Mouse (Mus musculus) gastrocnemius, postnatal 36 days (tissue): ENCODE data around the gene Ivd. TPM values are rescaled to one million over a fixed set of nuclear protein-coding genes. Genes with fewer than 3 reads are reported as not detected.

Source experiments
- DNase-seq, 2 experiments: peaks; one replicate each; pipeline ENCODE4 v3.0.0; 2022
- intact Hi-C: fragments of 180-260 bp; cut with DNase I; formaldehyde crosslinking; loops from one replicate; pipeline ENCODE4 v1.15.1; 2025
- long read RNA-seq, 2 experiments: library from polyadenylated mRNA; stranded (forward); transcript quantifications; one replicate each; pipeline ENCODE4 v2.0.0; 2021
- total RNA-seq, 2 experiments: library from RNA; stranded (reverse); gene quantifications; 2 replicates each; pipeline ENCODE4 v1.2.3; 2021

Gene Ivd
- 100 to 1,000 TPM in 1 of 2 experiments, 10 to 100 TPM in 1; 94.6 to 149 TPM for total RNA-seq
- long read RNA-seq, experiment 1, transcript Ivd-201 (12 exons, 3,665 nt): major isoform, 71 of 100 reads
- long read RNA-seq, experiment 1, partial matches to known transcripts: 14 of 100 reads
- long read RNA-seq, experiment 1, other reads (novel, unspliced or antisense): 15 of 100 reads
- long read RNA-seq, experiment 2, transcript Ivd-201 (12 exons, 3,665 nt): major isoform, 108 of 147 reads
- long read RNA-seq, experiment 2, partial matches to known transcripts: 7 of 147 reads
- long read RNA-seq, experiment 2, other reads (novel, unspliced or antisense): 30 of 147 reads

- DNase-seq: peak; percentile 77 to 89
- intact Hi-C loops: no loop called here
Measured at GRCm38 (mm10) chr2:118861454-118862339, at the start of gene Ivd. Ivd (plus strand) TSS chr2:118861954.

DNA sequence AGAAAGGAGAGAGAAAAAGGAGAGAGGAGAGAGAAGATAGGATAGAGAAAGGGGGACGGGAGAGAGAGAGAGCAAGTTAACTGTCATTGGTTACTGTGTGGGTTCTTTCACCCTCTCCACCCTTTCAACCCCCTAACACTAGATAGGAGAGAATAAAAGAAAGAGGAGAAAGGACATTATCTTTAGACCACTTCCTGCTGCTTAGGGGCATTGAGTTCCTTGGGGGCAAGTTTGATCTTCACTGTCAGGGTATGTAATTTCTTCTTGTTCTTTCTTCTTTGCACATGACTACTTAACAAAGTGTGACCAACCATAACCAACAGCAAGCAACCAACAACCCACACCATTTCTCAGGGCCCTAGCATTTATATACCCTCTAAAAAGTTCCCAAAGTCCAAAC lies 49.0 kb upstream of the Ivd start:
- intact Hi-C loops: no loop called here
- no peak for DNase-seq

DNA sequence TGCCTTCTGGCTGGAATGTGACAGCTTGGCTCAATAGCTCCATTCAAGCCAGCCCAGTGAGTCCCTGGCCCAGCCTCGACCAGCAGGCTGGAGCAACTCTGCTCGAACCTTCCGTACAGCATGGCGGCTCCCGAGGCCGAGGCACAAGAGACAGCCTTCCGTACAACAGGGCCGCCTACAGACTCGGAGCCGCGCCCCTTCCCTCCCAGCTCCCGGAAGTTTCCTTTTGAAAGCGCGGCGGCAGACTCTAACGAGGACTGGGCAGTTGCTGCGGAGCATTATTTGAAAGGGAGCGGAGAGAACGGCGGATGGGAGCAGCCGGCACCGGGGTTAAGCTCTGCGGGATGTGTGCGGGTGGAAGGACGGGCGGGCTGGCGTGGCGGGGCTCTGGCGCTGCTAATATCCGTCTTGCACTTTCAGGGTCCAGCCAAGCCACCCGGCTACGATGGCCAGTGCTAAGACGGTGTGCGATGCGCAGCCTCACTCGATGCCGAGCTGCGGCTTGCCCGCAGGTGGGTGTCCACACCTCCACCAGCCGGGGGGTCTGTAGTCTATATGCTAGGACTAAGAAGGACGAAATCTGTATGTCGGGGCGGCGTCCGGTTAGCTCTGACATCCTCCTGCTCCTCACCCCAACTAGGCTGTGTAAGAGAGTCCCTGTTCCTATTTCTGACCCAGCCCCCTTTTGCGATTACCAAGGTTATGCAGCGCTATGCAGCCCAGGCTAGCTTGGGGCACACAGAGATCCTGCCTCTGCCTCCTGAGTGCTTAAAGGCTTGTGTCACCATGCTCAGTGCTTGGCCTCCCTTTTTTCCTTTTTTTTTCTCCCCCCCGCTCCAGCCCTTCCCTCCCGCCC lies 47.5 kb upstream of the Ivd start, which contains the start of gene Knstrn:
Gene Knstrn (plus strand): TSS at position 23 of the 856 bp plus-strand sequence.
- intact Hi-C loops: no loop called here

DNA sequence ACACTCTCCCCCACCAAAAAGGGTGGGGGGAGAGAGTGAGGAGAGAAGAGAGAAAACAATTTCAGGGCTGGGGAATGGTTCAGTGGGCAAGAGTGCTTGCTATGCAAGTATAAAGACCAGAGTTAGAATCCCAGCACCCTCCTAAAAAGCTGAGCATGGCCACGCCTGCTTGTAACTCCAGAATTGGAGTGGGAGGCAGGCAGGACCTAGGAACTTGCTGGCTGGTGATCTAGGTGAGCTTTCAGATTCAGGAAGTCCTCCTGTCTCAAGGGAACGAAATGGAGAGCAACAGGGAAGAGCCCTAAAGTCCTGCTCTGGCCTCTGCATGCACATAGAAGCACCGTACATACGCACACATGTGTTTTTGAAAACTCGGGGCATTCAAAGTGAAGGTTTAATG lies 39.0 kb upstream of the Ivd start:
- intact Hi-C loops: no loop called here

More for the DNA sequence above, 47.5 kb upstream of the Ivd start, which contains the start of gene Knstrn:
- peak; percentile 77 to 87 for DNase-seq

DNA sequence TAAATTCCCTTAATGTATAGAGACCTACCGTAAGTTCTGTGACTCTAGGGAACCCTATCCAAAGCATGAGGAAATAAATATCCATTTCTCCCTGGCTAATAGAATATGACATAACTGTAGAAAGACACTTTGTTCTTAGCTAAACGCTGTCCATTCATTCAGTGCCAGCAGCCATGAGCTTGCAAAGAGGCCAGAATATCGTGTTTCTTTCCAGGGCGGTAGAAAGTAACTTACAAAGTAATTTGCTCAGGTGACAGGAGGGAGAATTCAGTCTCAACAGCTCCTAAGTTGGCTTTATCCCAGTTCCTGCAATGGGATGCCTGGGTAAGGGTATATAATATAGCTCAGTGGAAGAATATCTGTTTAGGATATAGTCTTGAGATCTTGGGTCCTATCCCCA lies 37.4 kb upstream of the Ivd start:
- DNase-seq: no peak
- intact Hi-C loops: no loop called here

More for the DNA sequence above, 39.0 kb upstream of the Ivd start:
- DNase-seq: no peak

GRCm38 (mm10) chr2:118829096-118829495 lies 32.7 kb upstream of the Ivd start:
- intact Hi-C loops: no loop called here
- no peak for DNase-seq

GRCm38 (mm10) chr2:118834061-118834460 lies 27.7 kb upstream of the Ivd start:
- no peak for DNase-seq
- intact Hi-C loops: no loop called here

DNA sequence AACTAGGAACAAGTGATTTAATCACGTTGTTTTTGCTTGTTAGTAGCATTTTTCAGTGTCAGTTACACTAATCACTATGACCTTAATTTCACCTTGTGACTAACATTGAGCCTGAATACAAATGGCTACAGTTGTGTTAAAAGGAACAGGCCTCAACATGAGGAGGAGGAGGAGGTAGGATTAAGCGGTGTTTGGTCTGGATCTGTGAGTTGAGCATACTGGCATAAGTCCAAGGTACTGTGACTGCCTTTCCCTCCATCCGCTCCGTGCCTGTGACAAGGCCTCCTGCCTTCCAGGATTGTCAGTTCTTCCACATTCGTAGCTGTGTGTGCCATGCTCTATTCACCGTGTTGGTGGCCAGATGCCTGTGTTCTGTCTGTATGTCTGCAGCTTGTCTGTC lies 26.6 kb upstream of the Ivd start:
- intact Hi-C loops: no loop called here
- DNase-seq: no peak

GRCm38 (mm10) chr2:118838330-118838729 lies 23.4 kb upstream of the Ivd start:
- intact Hi-C loops: no loop called here
- no peak for DNase-seq

DNA sequence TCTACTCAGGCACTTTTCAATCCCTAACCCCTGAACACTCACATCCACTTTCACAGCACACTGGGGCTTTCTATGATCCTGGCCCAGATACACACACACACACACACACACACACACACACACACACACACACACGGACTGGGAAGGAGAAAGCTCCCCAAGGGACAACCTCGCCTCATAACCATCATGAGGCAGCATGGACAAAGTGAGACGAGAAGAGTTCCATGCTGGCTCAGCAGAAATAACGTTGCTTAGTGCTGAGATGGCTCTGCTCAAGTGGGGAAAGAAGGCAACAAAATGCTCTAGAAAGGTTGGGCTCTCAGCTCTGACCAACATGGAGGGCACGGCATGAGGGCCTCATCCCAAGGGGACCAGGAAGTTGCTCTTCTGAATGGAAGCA lies 20.6 kb upstream of the Ivd start:
- intact Hi-C loops: no loop called here
- DNase-seq: no peak

GRCm38 (mm10) chr2:118841774-118842173 lies 20.0 kb upstream of the Ivd start:
- intact Hi-C loops: no loop called here
- DNase-seq: no peak

- DNase-seq: no peak
- intact Hi-C loops: no loop called here
Measured at GRCm38 (mm10) chr2:118844427-118844826, 17.3 kb upstream of the Ivd start.

DNA sequence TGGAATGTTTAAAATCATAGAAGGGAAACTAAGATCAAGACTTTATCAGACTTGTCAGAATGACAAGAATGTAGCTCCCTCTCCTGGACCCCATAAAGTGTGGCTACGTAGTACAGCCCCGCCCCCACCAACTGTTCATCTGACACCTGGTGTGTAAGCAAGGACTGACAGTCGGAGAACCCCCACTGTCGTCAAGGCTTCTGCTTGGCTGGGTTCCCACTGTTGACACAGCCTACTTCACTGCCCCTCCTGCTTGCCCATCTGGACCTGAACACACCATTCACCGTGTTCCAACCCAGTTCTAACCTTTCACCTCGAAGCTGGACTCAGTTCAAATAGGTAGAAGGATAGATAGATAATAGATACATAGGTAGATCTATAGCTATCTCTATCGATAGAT lies 15.5 kb upstream of the Ivd start:
- intact Hi-C loops: no loop called here

GRCm38 (mm10) chr2:118851756-118852155 lies 10.0 kb upstream of the Ivd start:
- intact Hi-C loops: no loop called here
- no peak for DNase-seq

More for the DNA sequence above, 15.5 kb upstream of the Ivd start:
- no peak for DNase-seq

- intact Hi-C loops: no loop called here
- DNase-seq: no peak
Measured at GRCm38 (mm10) chr2:118862340-118862675, 554 bp downstream of the Ivd start.

- no peak for DNase-seq
- intact Hi-C loops: no loop called here
Measured at GRCm38 (mm10) chr2:118870601-118871000, 8.8 kb downstream of the Ivd start.

DNA sequence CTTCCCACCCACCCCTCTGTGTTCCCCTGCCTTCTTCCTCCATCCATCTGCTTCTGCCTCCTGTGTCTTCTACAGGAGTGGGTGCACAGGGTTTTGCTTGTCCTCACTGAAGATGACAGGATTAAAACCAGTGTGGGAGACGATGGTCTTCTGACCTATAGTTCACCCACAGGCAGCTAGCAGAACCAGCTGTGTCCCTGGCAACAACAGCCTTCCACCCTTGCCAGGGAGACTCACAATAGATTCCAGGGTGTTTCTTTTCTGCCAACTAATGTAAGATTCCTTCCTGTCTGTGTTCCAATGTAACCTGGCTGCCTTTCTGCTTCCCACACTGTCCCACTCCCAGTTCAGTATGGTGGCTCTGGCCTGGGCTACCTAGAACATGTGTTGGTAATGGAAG lies 9.3 kb downstream of the Ivd start:
- intact Hi-C loops: no loop called here
- no peak for DNase-seq

DNA sequence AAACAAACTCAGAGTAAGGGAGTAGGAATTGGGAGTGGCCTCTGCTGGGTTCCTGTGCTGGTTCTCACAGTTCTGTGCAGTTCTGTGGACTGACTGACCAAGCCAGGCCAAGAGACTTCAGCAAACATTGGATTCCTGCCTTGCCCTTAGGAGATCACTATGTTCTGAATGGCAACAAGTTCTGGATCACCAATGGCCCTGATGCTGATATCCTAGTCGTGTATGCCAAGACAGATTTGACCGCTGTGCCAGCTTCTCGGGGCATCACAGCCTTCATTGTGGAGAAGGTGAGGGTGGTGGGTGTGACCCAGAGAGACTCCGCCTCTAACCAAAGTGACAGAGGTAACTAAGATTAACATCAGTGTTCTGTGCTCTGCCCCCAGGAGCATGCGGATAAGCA lies 11.3 kb downstream of the Ivd start:
- no peak for DNase-seq
- intact Hi-C loops: no loop called here

DNA sequence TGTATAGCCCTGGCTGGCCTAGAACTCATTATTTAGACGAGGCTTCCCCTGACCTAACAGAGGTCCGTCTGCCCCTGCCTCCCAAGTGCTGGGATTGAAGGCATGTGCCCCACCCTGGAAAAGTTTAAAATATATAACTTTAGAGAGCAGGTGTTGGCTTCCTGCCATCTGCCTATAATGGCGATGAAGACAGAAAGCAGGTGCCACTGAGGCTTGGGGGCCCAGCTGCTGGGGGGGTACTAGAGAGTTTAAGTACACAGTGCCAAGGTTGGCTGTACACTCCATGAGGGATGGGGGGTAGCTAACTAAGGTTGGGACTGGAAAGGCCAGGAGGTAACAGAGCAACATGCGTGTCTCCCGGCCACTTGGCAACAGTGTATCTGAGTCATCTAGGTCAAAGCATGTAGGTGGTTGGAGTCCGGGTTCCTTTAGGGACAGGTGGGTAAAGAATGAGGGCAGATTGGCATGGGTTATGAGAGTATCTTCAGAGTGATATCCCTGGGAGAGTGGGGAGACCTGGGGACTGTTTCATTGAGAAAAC lies 12.2 kb downstream of the Ivd start:
- intact Hi-C loops: no loop called here
- no peak for DNase-seq

DNA sequence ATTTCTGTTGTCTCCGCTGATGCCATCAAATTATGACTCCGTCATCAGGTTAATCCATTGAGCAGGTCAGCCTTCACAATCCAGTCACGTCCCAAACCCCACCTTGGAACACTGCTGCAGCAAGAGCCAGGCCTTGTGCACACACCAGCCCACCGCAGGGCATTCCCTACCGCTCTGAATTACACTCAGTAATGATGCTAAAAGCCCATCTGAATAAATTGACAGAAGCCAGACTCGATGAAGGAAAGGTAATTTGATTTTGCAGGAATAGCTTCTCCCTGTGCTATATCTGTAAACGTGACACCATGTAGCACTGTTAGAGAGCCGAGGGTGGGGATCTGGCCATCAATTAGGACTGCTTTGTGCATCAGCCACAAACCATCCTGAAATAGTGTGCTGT lies 13.6 kb downstream of the Ivd start:
- intact Hi-C loops: no loop called here
- DNase-seq: no peak

DNA sequence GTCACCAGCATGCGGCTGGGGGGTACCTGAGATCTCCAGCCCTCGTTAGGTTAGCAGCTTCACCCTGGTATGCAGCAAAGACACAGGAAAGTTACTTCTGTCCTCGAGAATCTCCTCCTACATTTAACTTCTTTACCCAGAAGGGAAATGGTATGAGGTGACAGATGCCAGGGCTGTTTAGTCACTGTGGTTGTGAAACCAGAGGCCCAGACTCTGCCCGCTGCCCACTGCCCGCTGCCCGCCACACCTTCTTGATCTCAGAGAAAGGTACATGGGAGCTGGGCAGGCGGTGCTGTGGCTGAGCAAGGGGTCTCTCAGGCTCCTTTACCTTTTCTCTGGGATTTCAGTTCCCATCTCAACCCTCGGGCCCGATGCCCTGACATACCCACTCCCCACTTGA lies 14.7 kb downstream of the Ivd start:
- intact Hi-C loops: no loop called here
- no peak for DNase-seq
